ENCODE assay signal across 17 mouse cellular contexts in the genomic region with DNA sequence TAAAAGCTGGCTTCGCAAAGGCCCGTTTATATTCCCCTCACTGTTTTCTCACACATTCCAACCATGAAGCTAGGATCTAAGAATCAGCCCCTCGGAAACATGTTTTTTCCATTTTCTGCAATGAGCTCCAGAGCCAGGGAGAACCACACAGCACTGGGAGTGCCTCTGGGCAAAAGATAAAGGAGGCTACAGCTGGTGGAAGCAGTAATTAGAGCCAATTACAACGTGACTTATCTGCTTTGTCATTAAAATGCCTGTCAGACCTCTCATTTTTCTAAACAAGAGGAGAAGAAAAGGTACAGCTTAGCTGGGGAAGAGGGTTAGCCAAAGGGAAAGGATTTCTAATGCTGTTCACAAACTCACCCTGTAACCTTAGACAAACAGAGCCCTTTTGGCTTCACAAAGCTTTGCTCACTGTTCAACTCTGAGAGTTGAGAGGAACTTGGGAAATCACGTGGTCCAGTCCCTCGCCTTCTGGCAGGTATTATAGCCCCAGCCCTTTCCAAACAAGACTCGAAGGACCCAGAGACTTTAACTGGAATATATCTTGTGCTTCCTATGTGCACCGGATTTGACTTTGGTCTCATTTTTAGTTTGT. TPM values are rescaled to one million over a fixed set of nuclear protein-coding genes. Genes with fewer than 3 reads are reported as not detected.
DNase-seq lines count a peak whose midpoint lies in the region; ATAC-seq lines count a peak whose summit lies in the region.
"Had no signal": no experiment of that assay in that cellular context is flagged by ENCODE, and none has a peak within 500 bp of the region (broad histone marks: within the 10 kb centered on the region; RNA-seq: fewer than 3 reads in every experiment).

No protein-coding gene starts in this region.

- no peak overlapping the region for H3K27ac ChIP-seq in embryonic facial prominence, embryonic 11.5 days (replicated peaks; ENCODE audit: low read depth, low read length)
- H3K27ac ChIP-seq in embryonic facial prominence, embryonic 10.5 days (replicated peaks): no peak overlapping the region
- no peak overlapping the region for H3K27ac ChIP-seq in forebrain, embryonic 12.5 days
- H3K27ac ChIP-seq in stomach, embryonic 14.5 days (ENCODE audit: low read length): no peak overlapping the region
- H3K27ac ChIP-seq: embryonic facial prominence, embryonic 13.5 days; liver, embryonic 12.5 days had no signal

- H3K9ac ChIP-seq in embryonic facial prominence, embryonic 11.5 days (replicated peaks; ENCODE audit: low read length): no peak overlapping the region
- no peak overlapping the region for H3K9ac ChIP-seq in forebrain, embryonic 12.5 days
- no peak overlapping the region for H3K9ac ChIP-seq in stomach, embryonic 14.5 days (replicated peaks; ENCODE audit: low read depth, low read length)
- H3K9ac ChIP-seq: embryonic facial prominence, embryonic 13.5 days; liver, embryonic 12.5 days had no signal

- no peaks in the 10 kb centered on the region for H3K4me1 ChIP-seq in embryonic facial prominence, embryonic 11.5 days (ENCODE audit: control insufficient read depth, insufficient read depth, low read length)
- H3K4me1 ChIP-seq in embryonic facial prominence, embryonic 10.5 days: no peaks in the 10 kb centered on the region
- no peaks in the 10 kb centered on the region; the same call in 1 of the 2 replicates for H3K4me1 ChIP-seq in forebrain, embryonic 12.5 days
- no peaks in the 10 kb centered on the region for H3K4me1 ChIP-seq in stomach, embryonic 14.5 days (ENCODE audit: control insufficient read depth, insufficient read depth, low read length)
- H3K4me1 ChIP-seq: embryonic facial prominence, embryonic 13.5 days; liver, embryonic 12.5 days had no signal

- no peaks in the 10 kb centered on the region for H3K9me3 ChIP-seq in embryonic facial prominence, embryonic 11.5 days (replicated peaks; ENCODE audit: control insufficient read depth, low read length)
- H3K9me3 ChIP-seq in embryonic facial prominence, embryonic 10.5 days: no peaks in the 10 kb centered on the region
- H3K9me3 ChIP-seq in forebrain, embryonic 12.5 days: no peaks in the 10 kb centered on the region
- H3K9me3 ChIP-seq in stomach, embryonic 14.5 days (ENCODE audit: control insufficient read depth, low read depth, low read length): no peaks in the 10 kb centered on the region
- H3K9me3 ChIP-seq: embryonic facial prominence, embryonic 13.5 days; liver, embryonic 12.5 days had no signal

- intact Hi-C loops in heart, postnatal 36 days (cut with DNase I): no loop called here
- intact Hi-C loops in left cerebral cortex, postnatal 36 days (cut with DNase I): no loop called here

- no peak overlapping the region for H3K4me3 ChIP-seq in embryonic facial prominence, embryonic 11.5 days (ENCODE audit: low read depth, low read length)
- H3K4me3 ChIP-seq in embryonic facial prominence, embryonic 10.5 days: no peak overlapping the region
- H3K4me3 ChIP-seq in forebrain, embryonic 12.5 days (replicated peaks): no peak overlapping the region
- no peak overlapping the region for H3K4me3 ChIP-seq in stomach, embryonic 14.5 days (ENCODE audit: low read depth, low read length)
- H3K4me3 ChIP-seq: embryonic facial prominence, embryonic 13.5 days; liver, embryonic 12.5 days had no signal

- no peaks in the 10 kb centered on the region for H3K27me3 ChIP-seq in embryonic facial prominence, embryonic 11.5 days (ENCODE audit: control insufficient read depth, insufficient read depth, low read length)
- H3K27me3 ChIP-seq in embryonic facial prominence, embryonic 10.5 days (replicated peaks; ENCODE audit: low read depth, poor library complexity, severe bottlenecking): peaks cover 71% of the 10 kb centered on the region
- H3K27me3 ChIP-seq in forebrain, embryonic 12.5 days: peaks cover 7% of the 10 kb centered on the region; the same call in 1 of the 2 replicates
- H3K27me3 ChIP-seq in stomach, embryonic 14.5 days (ENCODE audit: control insufficient read depth, insufficient read depth, low read length): no peaks in the 10 kb centered on the region

- peak; percentile 14 for DNase-seq in embryonic facial prominence, embryonic 11.5 days (ENCODE audit: low spot score)
- DNase-seq in embryonic facial prominence, embryonic 10.5 days (ENCODE audit: low spot score): no peak
- DNase-seq in lung, postnatal 25 days (ENCODE audit: low spot score): peak; percentile 1
- no peak for DNase-seq in lung, postnatal 10 days
- no peak for DNase-seq in heart, postnatal 36 days
- DNase-seq in left cerebral cortex, postnatal 36 days (ENCODE audit: low spot score in 2 of 2): no peak
- DNase-seq: cerebellum, adult 2 months; kidney, postnatal 4 days had no signal

- ATAC-seq in embryonic facial prominence, embryonic 11.5 days (replicated peaks; ENCODE audit: insufficient number of reproducible peaks, low FRiP score, low TSS enrichment, low read depth): peak; percentile 48; the same call in 1 of the 2 replicates
- ATAC-seq in forebrain, embryonic 12.5 days (ENCODE audit: low FRiP score): peak; percentile 74; the same call in 1 of the 2 replicates
- peak; percentile 65; the same call in 1 of the 2 replicates for ATAC-seq in stomach, embryonic 14.5 days (ENCODE audit: insufficient number of reproducible peaks, insufficient read depth, low FRiP score, low read depth)
- ATAC-seq: inflammation-experienced regulatory T-cells, adult 6 months; liver, embryonic 12.5 days had no signal

- no peaks in the 10 kb centered on the region for H3K36me3 ChIP-seq in embryonic facial prominence, embryonic 11.5 days (replicated peaks; ENCODE audit: control insufficient read depth, insufficient read depth, low read depth, low read length)
- H3K36me3 ChIP-seq in embryonic facial prominence, embryonic 10.5 days (replicated peaks): peaks cover 12% of the 10 kb centered on the region
- no peaks in the 10 kb centered on the region; the same call in 1 of the 2 replicates for H3K36me3 ChIP-seq in forebrain, embryonic 12.5 days (replicated peaks)
- H3K36me3 ChIP-seq in stomach, embryonic 14.5 days (ENCODE audit: control insufficient read depth, insufficient read depth, low read length): no peaks in the 10 kb centered on the region
- H3K36me3 ChIP-seq: embryonic facial prominence, embryonic 13.5 days had no signal

- WGBS in embryonic facial prominence, embryonic 11.5 days: 50% methylated on average over 8 of the region's 8 CpGs
- 47% methylated on average over 8 of the region's 8 CpGs for WGBS in embryonic facial prominence, embryonic 10.5 days
- 37% methylated on average over 8 of the region's 8 CpGs for WGBS in forebrain, embryonic 12.5 days
- WGBS in stomach, embryonic 14.5 days: 50% methylated on average over 8 of the region's 8 CpGs

- no peak overlapping the region for H3K4me2 ChIP-seq in embryonic facial prominence, embryonic 11.5 days (ENCODE audit: low read depth, low read length)
- no peak overlapping the region for H3K4me2 ChIP-seq in forebrain, embryonic 12.5 days
- no peak overlapping the region for H3K4me2 ChIP-seq in stomach, embryonic 14.5 days (replicated peaks; ENCODE audit: low read depth, low read length)
- H3K4me2 ChIP-seq: embryonic facial prominence, embryonic 13.5 days; liver, embryonic 12.5 days had no signal

RNA-seq across cellular contexts. Expression of a gene that starts 30.8 kb away (rescaled TPM):
- 0.13 and 0.29 TPM in 2 replicates for polyA plus RNA-seq in embryonic facial prominence, embryonic 11.5 days (2014; fragmentation: Nextera tagmentation; extraction: Ambion mirVana)
- polyA plus RNA-seq in embryonic facial prominence, embryonic 10.5 days (2016; fragmentation: Nextera tagmentation; extraction: Ambion mirVana): 0.15 and 0.35 TPM in 2 replicates
- polyA plus RNA-seq in forebrain, embryonic 12.5 days (2016; fragmentation: Nextera tagmentation; extraction: Ambion mirVana): 0.12 TPM in 1 of 2 replicates, not detected in the other
- 0.20 and 0.35 TPM in 2 replicates for polyA plus RNA-seq in stomach, embryonic 14.5 days (2014; fragmentation: Nextera tagmentation; extraction: Ambion mirVana)
- 10 to 100 TPM in 1 of 2 experiments, 1 to 10 TPM in 1; 9.7 to 19.5 TPM for total RNA-seq in heart, postnatal 36 days (2021)
- total RNA-seq in left cerebral cortex, postnatal 36 days (2021): under 1 TPM; 0.37 to 0.79 TPM
- total RNA-seq: granulocyte monocyte progenitor cell, adult 5-6 weeks; megakaryocyte, adult 5-6 weeks; MEL had no signal
- polyA plus RNA-seq: liver, embryonic 12.5 days; neural tube, embryonic 11.5 days had no signal

Comparison
In these comparisons a context has a peak if more than half of its experiments do, and no peak if none do; other contexts are left out.
1. DNase-seq: peak in embryonic facial prominence, embryonic 11.5 days (single experiment) and lung, postnatal 25 days (single experiment); none in embryonic facial prominence, embryonic 10.5 days (single experiment), lung, postnatal 10 days (single experiment), heart, postnatal 36 days (0 of 2) and left cerebral cortex, postnatal 36 days (0 of 2).
2. Peak in every context shown above with its lines, with median percentiles within 50 percentile points of each other: ATAC-seq.